Mouse (Mus musculus) frontal cortex, adult (tissue): ENCODE results near the gene Zbtb2.
A peak's percentile ranks its signal among the peaks of the same experiment; 100 is the strongest.

ENCODE experiments used
- ATAC-seq: cut with Nextera tagmentation; 2 replicates; pipeline ENCODE4 v1.9.2; 2017; ENCODE audit warnings: mild to moderate bottlenecking, moderate library complexity, mixed read lengths; ENCODE audit not compliant: low TSS enrichment

Zbtb2 gene

DNA sequence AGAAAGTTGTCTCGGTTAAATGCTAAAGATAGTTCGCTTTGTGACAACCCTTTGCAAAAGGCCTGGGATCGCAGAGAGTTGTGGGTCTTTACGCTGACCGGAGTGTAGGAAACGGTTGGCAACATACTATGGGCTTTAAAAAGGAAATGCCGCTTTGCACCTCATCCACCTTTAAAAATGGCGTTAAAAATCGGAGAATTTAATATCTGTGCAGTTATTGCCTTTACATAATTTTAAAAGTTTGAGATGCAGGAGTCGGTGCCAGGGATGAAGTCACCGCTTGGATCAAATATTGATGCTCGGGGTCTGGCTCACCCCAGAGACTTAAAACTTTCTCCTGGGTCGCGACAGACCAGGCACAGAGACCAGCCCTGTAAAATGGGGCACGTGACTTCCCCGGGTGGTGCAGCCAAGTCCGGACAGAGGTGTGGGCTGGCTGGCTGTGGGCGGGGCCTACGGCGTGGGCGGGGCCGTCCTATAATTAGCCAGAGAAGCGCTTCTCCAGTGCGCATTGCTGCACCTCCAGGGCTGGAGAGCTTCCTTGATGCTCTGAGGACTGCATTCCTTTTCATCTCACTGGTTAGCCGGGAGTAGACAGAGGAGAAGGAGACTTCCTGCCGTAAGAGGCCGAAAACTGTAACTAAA, 53.7 kb downstream of the Zbtb2 start:
- peak; percentile 88 for ATAC-seq

DNA sequence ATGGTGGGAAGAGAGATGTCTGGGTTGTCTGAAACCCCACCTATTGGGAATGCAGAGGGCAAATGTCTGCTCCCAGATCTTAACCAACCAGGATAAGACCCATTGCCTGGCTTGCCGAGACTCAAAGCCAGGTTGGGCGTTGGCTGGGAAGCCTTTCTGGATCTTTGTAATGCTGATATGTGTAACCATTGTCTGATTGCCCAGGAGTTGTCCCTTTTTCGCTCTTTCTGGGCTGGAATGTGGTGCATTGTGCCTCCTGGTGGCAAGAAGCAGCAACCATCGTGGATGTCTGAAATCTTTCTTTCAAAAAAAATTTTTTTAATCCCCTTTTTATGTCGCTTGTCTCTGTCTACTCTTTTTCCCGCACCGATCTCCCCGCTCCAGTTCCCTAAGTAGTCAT, 54.6 kb downstream of the Zbtb2 start:
- ATAC-seq, result peak; percentile 64

DNA sequence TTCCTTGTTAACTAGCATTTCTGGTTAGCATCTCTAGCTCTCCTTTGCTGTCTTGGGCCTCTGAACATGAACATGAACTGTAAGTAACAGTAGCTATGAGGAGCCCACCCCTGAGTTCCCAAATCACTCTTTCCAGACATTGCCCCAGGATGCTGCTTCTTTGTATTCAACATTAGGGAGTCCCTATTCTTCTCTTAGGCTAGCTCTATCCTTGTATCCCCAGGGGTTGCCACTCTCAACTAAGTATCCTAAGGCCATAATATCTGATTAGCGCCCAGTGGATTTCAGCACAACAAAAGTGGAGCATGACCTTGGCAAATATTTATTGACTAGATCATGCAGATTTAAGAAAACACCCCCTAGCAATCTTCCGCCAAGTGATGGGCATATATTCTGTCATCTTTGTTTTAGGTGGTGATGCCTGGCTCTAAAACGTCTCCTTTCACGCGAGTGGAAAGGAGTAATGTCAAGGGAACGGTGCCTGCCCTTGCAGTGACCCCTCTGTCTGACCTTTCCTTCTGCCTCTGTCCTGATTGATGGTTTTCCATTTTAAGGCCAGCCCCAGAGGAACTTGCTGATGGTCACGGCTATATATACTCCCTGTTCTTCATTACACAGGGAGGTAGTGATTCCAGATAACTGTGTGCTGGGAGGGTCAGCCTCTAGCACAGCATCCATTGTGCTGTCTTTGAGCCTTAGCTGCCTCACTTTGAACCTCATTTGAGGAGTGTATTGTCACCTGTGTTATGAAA, 55.5 kb downstream of the Zbtb2 start:
- no peak for ATAC-seq

DNA sequence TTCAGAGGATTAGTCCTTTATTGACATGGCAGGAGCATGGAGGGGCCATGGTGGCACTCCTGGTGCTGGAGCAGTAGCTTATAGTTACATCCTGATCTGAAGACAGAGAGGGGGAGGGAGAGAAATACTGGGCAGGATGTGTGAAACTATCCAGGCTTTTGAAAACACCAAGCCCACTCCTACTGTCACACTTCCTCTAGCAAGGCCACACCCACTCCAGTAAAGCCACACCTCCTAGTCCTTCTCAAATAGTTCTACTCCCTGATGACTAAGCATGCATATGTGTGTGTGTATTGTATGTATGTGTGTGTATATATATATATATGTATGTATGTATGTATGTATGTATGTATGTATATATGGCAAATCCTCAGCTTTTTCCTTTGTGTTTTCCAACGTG, 60.2 kb downstream of the Zbtb2 start:
- ATAC-seq, result no peak

DNA sequence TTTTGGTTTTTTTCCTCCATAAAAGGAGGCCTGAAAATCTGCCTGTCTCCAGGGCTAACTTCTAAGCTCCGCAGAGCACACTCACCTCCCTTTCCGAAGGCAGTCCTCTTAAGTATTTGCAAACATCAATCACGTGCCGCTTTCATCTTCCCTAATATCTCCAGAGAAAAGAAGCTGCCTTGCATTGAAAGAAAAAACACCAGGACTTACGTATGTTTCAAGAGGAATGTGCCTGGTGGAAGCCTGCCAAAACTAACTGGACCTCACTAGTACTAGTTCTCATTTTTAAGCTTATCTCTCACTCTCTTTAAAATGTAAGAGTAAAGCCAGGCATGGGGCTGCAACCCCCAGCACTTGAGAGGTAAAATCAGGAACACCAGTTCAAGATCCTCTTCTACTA, 62.3 kb downstream of the Zbtb2 start:
- ATAC-seq, result no peak

DNA sequence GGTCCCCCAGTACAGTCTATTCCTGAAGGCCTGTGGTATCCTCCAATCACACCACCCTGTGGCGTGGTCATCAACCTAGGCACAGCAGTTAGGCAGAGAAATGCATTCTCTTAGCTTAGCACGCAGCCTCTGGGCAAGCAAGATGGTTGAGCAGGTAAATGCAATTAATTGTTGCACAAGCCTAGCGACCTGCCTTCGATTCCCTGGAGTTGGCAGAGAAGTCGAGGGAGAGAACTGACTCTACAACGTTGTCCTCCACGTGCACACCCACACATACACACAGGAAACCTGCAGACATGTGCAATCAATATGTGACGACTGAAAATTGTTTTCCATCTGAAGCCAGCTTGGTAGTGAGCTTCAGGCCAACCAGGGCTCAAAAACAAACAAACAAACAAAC, 64.0 kb downstream of the Zbtb2 start:
- no peak for ATAC-seq
